Comparison of ENCODE assay signal across 8 mouse cellular contexts in the genomic region with DNA sequence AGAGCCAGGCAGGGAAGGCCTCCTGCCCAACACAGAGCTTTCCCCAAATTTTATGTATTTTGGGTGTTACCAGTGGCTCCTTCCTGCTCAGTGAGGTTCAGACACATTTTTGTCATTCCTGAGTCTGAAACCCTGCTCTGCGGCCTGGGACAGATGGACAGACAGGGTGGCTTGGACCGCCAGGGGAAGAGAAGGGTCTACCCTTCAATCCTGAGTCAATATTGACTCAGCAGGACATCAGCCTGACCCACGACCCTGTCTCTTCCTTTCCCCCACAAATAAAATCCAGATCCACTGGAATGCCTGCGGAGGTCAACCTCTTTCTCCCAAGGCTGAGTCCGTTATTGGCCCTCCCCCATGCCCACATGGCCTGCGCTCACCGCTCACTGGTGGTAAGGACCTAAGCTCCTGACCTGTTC. TPM values are rescaled to one million over a fixed set of nuclear protein-coding genes. Genes with fewer than 3 reads are reported as not detected.
DNase-seq lines count a peak whose midpoint lies in the region; ATAC-seq lines count a peak whose summit lies in the region.

No protein-coding gene starts in this region.

- H3K4me2 ChIP-seq in forebrain, embryonic 13.5 days, result no peak overlapping the region
- peak overlapping the region; percentile 22; the same call in 1 of the 2 replicates for H3K4me2 ChIP-seq in lung, embryonic 15.5 days
- peak overlapping the region; percentile 10; the same call in 1 of the 2 replicates for H3K4me2 ChIP-seq in stomach, embryonic 14.5 days (replicated peaks; ENCODE audit: low read depth, low read length)

- H3K36me3 ChIP-seq in forebrain, embryonic 10.5 days (replicated peaks), result peaks cover 32% of the 10 kb centered on the region
- H3K36me3 ChIP-seq in forebrain, embryonic 13.5 days (ENCODE audit: poor library complexity, severe bottlenecking), result peaks cover 22% of the 10 kb centered on the region
- H3K36me3 ChIP-seq in lung, embryonic 15.5 days, result peaks cover 13% of the 10 kb centered on the region
- peaks cover 32% of the 10 kb centered on the region for H3K36me3 ChIP-seq in limb, embryonic 10.5 days
- peaks cover 17% of the 10 kb centered on the region for H3K36me3 ChIP-seq in stomach, embryonic 14.5 days (ENCODE audit: control insufficient read depth, insufficient read depth, low read length)

- WGBS in forebrain, embryonic 10.5 days, result 40% methylated on average over 7 of the region's 7 CpGs
- WGBS in forebrain, embryonic 13.5 days, result 52% methylated on average over 7 of the region's 7 CpGs
- WGBS in lung, embryonic 15.5 days, result 30% methylated on average over 7 of the region's 7 CpGs
- WGBS in limb, embryonic 10.5 days, result 8% methylated on average over 7 of the region's 7 CpGs
- WGBS in stomach, embryonic 14.5 days, result 32% methylated on average over 7 of the region's 7 CpGs

- ATAC-seq in forebrain, embryonic 13.5 days, result no peak
- ATAC-seq in lung, embryonic 15.5 days (ENCODE audit: borderline replicate concordance, extremely low read depth, low FRiP score, low TSS enrichment), result no peak
- no peak for ATAC-seq in stomach, embryonic 14.5 days (ENCODE audit: insufficient number of reproducible peaks, insufficient read depth, low FRiP score, low read depth)

- H3K27ac ChIP-seq in forebrain, embryonic 10.5 days, result peak overlapping the region; percentile 83
- H3K27ac ChIP-seq in forebrain, embryonic 13.5 days, result no peak overlapping the region
- peak overlapping the region; percentile 86 for H3K27ac ChIP-seq in lung, embryonic 15.5 days
- H3K27ac ChIP-seq in limb, embryonic 10.5 days, result peak overlapping the region; percentile 86
- H3K27ac ChIP-seq in stomach, embryonic 14.5 days (ENCODE audit: low read length), result peak overlapping the region; percentile 89; the same call in 1 of the 2 replicates

- peak overlapping the region; percentile 16; the same call in 1 of the 2 replicates for H3K4me3 ChIP-seq in forebrain, embryonic 10.5 days
- no peak overlapping the region for H3K4me3 ChIP-seq in forebrain, embryonic 13.5 days
- no peak overlapping the region for H3K4me3 ChIP-seq in lung, embryonic 15.5 days
- H3K4me3 ChIP-seq in limb, embryonic 10.5 days, result peak overlapping the region; percentile 31
- H3K4me3 ChIP-seq in stomach, embryonic 14.5 days (ENCODE audit: low read depth, low read length), result no peak overlapping the region

- H3K9ac ChIP-seq in forebrain, embryonic 13.5 days, result no peak overlapping the region
- no peak overlapping the region for H3K9ac ChIP-seq in lung, embryonic 15.5 days
- no peak overlapping the region for H3K9ac ChIP-seq in stomach, embryonic 14.5 days (replicated peaks; ENCODE audit: low read depth, low read length)

- H3K27me3 ChIP-seq in forebrain, embryonic 10.5 days (ENCODE audit: poor library complexity, severe bottlenecking), result peaks cover 9% of the 10 kb centered on the region; the same call in 1 of the 2 replicates
- no peaks in the 10 kb centered on the region for H3K27me3 ChIP-seq in forebrain, embryonic 13.5 days
- H3K27me3 ChIP-seq in lung, embryonic 15.5 days, result no peaks in the 10 kb centered on the region
- H3K27me3 ChIP-seq in limb, embryonic 10.5 days (ENCODE audit: low read depth, poor library complexity, severe bottlenecking), result no peaks in the 10 kb centered on the region
- no peaks in the 10 kb centered on the region for H3K27me3 ChIP-seq in stomach, embryonic 14.5 days (ENCODE audit: control insufficient read depth, insufficient read depth, low read length)

- no peaks in the 10 kb centered on the region for H3K9me3 ChIP-seq in forebrain, embryonic 10.5 days
- H3K9me3 ChIP-seq in forebrain, embryonic 13.5 days (replicated peaks), result no peaks in the 10 kb centered on the region
- no peaks in the 10 kb centered on the region for H3K9me3 ChIP-seq in lung, embryonic 15.5 days
- H3K9me3 ChIP-seq in limb, embryonic 10.5 days (replicated peaks), result no peaks in the 10 kb centered on the region
- no peaks in the 10 kb centered on the region for H3K9me3 ChIP-seq in stomach, embryonic 14.5 days (ENCODE audit: control insufficient read depth, low read depth, low read length)

- peaks cover 90% of the 10 kb centered on the region for H3K4me1 ChIP-seq in forebrain, embryonic 10.5 days
- peaks cover 64% of the 10 kb centered on the region for H3K4me1 ChIP-seq in forebrain, embryonic 13.5 days
- H3K4me1 ChIP-seq in lung, embryonic 15.5 days, result peaks cover 67% of the 10 kb centered on the region
- H3K4me1 ChIP-seq in limb, embryonic 10.5 days, result peaks cover 91% of the 10 kb centered on the region
- H3K4me1 ChIP-seq in stomach, embryonic 14.5 days (ENCODE audit: control insufficient read depth, insufficient read depth, low read length), result peaks cover 57% of the 10 kb centered on the region

- DNase-seq in forebrain, embryonic 10.5 days (ENCODE audit: extremely low spot score, low spot score), result no peak
- no peak for DNase-seq in lung, adult 18-20 months
- DNase-seq in limb, embryonic 10.5 days (ENCODE audit: low spot score), result no peak
- no peak for DNase-seq in spleen, postnatal 36 days (ENCODE audit: low spot score in 2 of 2)
- no peak for DNase-seq in thymus, postnatal 25 days

RNA-seq across cellular contexts. Expression of a gene that starts 4.7 kb away (rescaled TPM):
- 66.5 and 67.4 TPM in 2 replicates for polyA plus RNA-seq in forebrain, embryonic 10.5 days (2016; fragmentation: Nextera tagmentation; extraction: Ambion mirVana)
- 65.1 and 74.7 TPM in 2 replicates for polyA plus RNA-seq in forebrain, embryonic 13.5 days (2015; fragmentation: Nextera tagmentation; extraction: Ambion mirVana)
- polyA plus RNA-seq in lung, embryonic 15.5 days (2015; fragmentation: Nextera tagmentation; extraction: Ambion mirVana), result 72.6 and 73.6 TPM in 2 replicates
- 48.6 and 67.8 TPM in 2 replicates for polyA plus RNA-seq in limb, embryonic 10.5 days (2016; fragmentation: Nextera tagmentation; extraction: Ambion mirVana)
- 98.0 and 99.3 TPM in 2 replicates for polyA plus RNA-seq in stomach, embryonic 14.5 days (2014; fragmentation: Nextera tagmentation; extraction: Ambion mirVana)

RNA-seq across cellular contexts. Expression of a gene that starts 26.5 kb away (rescaled TPM):
- 7.3 and 7.7 TPM in 2 replicates for polyA plus RNA-seq in forebrain, embryonic 10.5 days (2016; fragmentation: Nextera tagmentation; extraction: Ambion mirVana)
- polyA plus RNA-seq in forebrain, embryonic 13.5 days (2015; fragmentation: Nextera tagmentation; extraction: Ambion mirVana), result 2.6 and 2.7 TPM in 2 replicates
- 33.1 and 37.6 TPM in 2 replicates for polyA plus RNA-seq in lung, embryonic 15.5 days (2015; fragmentation: Nextera tagmentation; extraction: Ambion mirVana)
- 8.4 and 9.7 TPM in 2 replicates for polyA plus RNA-seq in limb, embryonic 10.5 days (2016; fragmentation: Nextera tagmentation; extraction: Ambion mirVana)
- polyA plus RNA-seq in stomach, embryonic 14.5 days (2014; fragmentation: Nextera tagmentation; extraction: Ambion mirVana), result 24.7 and 26.5 TPM in 2 replicates

RNA-seq across cellular contexts. Expression of a gene that starts 50.4 kb away (rescaled TPM):
- 9.9 and 10.0 TPM in 2 replicates for polyA plus RNA-seq in forebrain, embryonic 10.5 days (2016; fragmentation: Nextera tagmentation; extraction: Ambion mirVana)
- polyA plus RNA-seq in forebrain, embryonic 13.5 days (2015; fragmentation: Nextera tagmentation; extraction: Ambion mirVana), result 6.7 and 7.0 TPM in 2 replicates
- 11.8 TPM in 2 replicates for polyA plus RNA-seq in lung, embryonic 15.5 days (2015; fragmentation: Nextera tagmentation; extraction: Ambion mirVana)
- polyA plus RNA-seq in limb, embryonic 10.5 days (2016; fragmentation: Nextera tagmentation; extraction: Ambion mirVana), result 11.9 and 12.3 TPM in 2 replicates
- polyA plus RNA-seq in stomach, embryonic 14.5 days (2014; fragmentation: Nextera tagmentation; extraction: Ambion mirVana), result 10.2 and 11.3 TPM in 2 replicates

RNA-seq across cellular contexts. Expression of a gene that starts 52.1 kb away (rescaled TPM):
- 5.6 and 6.2 TPM in 2 replicates for polyA plus RNA-seq in forebrain, embryonic 10.5 days (2016; fragmentation: Nextera tagmentation; extraction: Ambion mirVana)
- polyA plus RNA-seq in forebrain, embryonic 13.5 days (2015; fragmentation: Nextera tagmentation; extraction: Ambion mirVana), result 1.6 and 2.0 TPM in 2 replicates
- 14.2 and 15.4 TPM in 2 replicates for polyA plus RNA-seq in lung, embryonic 15.5 days (2015; fragmentation: Nextera tagmentation; extraction: Ambion mirVana)
- 13.1 and 17.4 TPM in 2 replicates for polyA plus RNA-seq in limb, embryonic 10.5 days (2016; fragmentation: Nextera tagmentation; extraction: Ambion mirVana)
- polyA plus RNA-seq in stomach, embryonic 14.5 days (2014; fragmentation: Nextera tagmentation; extraction: Ambion mirVana), result 9.2 and 11.1 TPM in 2 replicates

Comparison
In these comparisons a context has a peak if more than half of its experiments do, and no peak if none do; other contexts are left out.
1. H3K4me3 ChIP-seq: peak in forebrain, embryonic 10.5 days (single experiment) and limb, embryonic 10.5 days (single experiment); none in forebrain, embryonic 13.5 days (single experiment), lung, embryonic 15.5 days (single experiment) and stomach, embryonic 14.5 days (single experiment).